Mouse (Mus musculus) activated CD4-positive, CD25-positive, alpha-beta regulatory T cell, adult 4 months (primary cell): Measurements from ENCODE around the gene Tmem39b. TPM values are rescaled to one million over a fixed set of nuclear protein-coding genes. Genes with fewer than 3 reads are reported as not detected.
"Not testable (repeated sequence)": the region's sequence is repeated elsewhere in the genome, so short reads cannot be mapped to it uniquely, and the experiment has no call there.

Experiments
- ATAC-seq: one replicate; pipeline ENCODE4 v1.8.0; 2017
- polyA plus RNA-seq, 2 experiments: library from polyadenylated mRNA; unstranded; fragments of 100-300 nt; shearing (Covaris generic); gene quantifications; one replicate each; pipeline ENCODE4 v1.2.1; 2017

Gene Tmem39b
- 10 to 100 TPM in 1 of 2 experiments, 1 to 10 TPM in 1; 7.6 to 15.6 TPM for polyA plus RNA-seq

- peak; percentile 86 for ATAC-seq
Measured at GRCm38 (mm10) chr4:129696158-129696985, at the start of gene Tmem39b. Gene Tmem39b, minus strand, starts transcription at chr4:129696838.

- no peak for ATAC-seq
Measured at GRCm38 (mm10) chr4:129746106-129746505, 49.5 kb upstream of the Tmem39b start.

- ATAC-seq = no peak
Measured at GRCm38 (mm10) chr4:129743494-129743893, 46.9 kb upstream of the Tmem39b start.

- no peak for ATAC-seq
Measured at GRCm38 (mm10) chr4:129743010-129743390, 46.4 kb upstream of the Tmem39b start.

GRCm38 (mm10) chr4:129742232-129743009 is 45.8 kb upstream of the Tmem39b start, which contains the start of gene Khdrbs1:
Gene Khdrbs1, minus strand, starts transcription at chr4:129742303.
- ATAC-seq = peak; percentile 76

GRCm38 (mm10) chr4:129741974-129742231 is 45.3 kb upstream of the Tmem39b start:
- no peak for ATAC-seq

- ATAC-seq = no peak
Measured at GRCm38 (mm10) chr4:129741251-129741973, 44.8 kb upstream of the Tmem39b start.

- no peak for ATAC-seq
Measured at GRCm38 (mm10) chr4:129739111-129739645, 42.5 kb upstream of the Tmem39b start.

GRCm38 (mm10) chr4:129736173-129736572 is 39.5 kb upstream of the Tmem39b start:
- ATAC-seq = no peak

- ATAC-seq = not testable (repeated sequence)
Measured at GRCm38 (mm10) chr4:129735485-129735884, 38.8 kb upstream of the Tmem39b start.

GRCm38 (mm10) chr4:129731423-129731822 is 34.8 kb upstream of the Tmem39b start:
- ATAC-seq = peak; percentile 58

- ATAC-seq = no peak
Measured at GRCm38 (mm10) chr4:129716310-129716709, 19.7 kb upstream of the Tmem39b start.

GRCm38 (mm10) chr4:129709486-129710129 is 13.0 kb upstream of the Tmem39b start:
- ATAC-seq = no peak

- no peak for ATAC-seq
Measured at GRCm38 (mm10) chr4:129706750-129707149, 10.1 kb upstream of the Tmem39b start.

GRCm38 (mm10) chr4:129702454-129702853 is 5.8 kb upstream of the Tmem39b start:
- no peak for ATAC-seq

GRCm38 (mm10) chr4:129701503-129702377 is 5.1 kb upstream of the Tmem39b start:
- peak; percentile 45 for ATAC-seq

- not testable (repeated sequence) for ATAC-seq
Measured at GRCm38 (mm10) chr4:129700661-129701060, 4.0 kb upstream of the Tmem39b start.

- no peak for ATAC-seq
Measured at GRCm38 (mm10) chr4:129700216-129700615, 3.6 kb upstream of the Tmem39b start.

- ATAC-seq = no peak
Measured at GRCm38 (mm10) chr4:129697191-129697590, 553 bp upstream of the Tmem39b start.

GRCm38 (mm10) chr4:129695815-129696157 is 852 bp downstream of the Tmem39b start:
- ATAC-seq = no peak

GRCm38 (mm10) chr4:129684531-129684930 is 12.1 kb downstream of the Tmem39b start:
- ATAC-seq = no peak
